Mouse (Mus musculus) midbrain, postnatal 0 days (tissue): ENCODE measurements around the gene 2300009A05Rik. TPM values are rescaled to one million over a fixed set of nuclear protein-coding genes. Genes with fewer than 3 reads are reported as not detected.

Experiments used
- ATAC-seq: fragments of 200-750 bp; cut with Nextera tagmentation; 2 replicates; pipeline ENCODE4 v1.8.0; 2017; ENCODE audit warnings: moderate number of reproducible peaks, mild to moderate bottlenecking, moderate TSS enrichment, moderate library complexity; ENCODE audit not compliant: low FRiP score
- DNase-seq: peaks from one replicate; pipeline ENCODE4 v3.0.0-alpha.2; 2015; ENCODE audit warnings: low spot score
- H3K27ac ChIP-seq: fragments of 300-500 bp; sonication (generic); 2 replicates; pipeline ENCODE4 v1.5.1; 2014; ENCODE audit warnings: low read depth, mild to moderate bottlenecking, low read length, mixed read lengths
- H3K27me3 ChIP-seq: fragments of 300-500 bp; sonication (generic); 2 replicates; pipeline ENCODE4 v1.6.1; 2014; ENCODE audit warnings: low read length, control low read depth, mixed read lengths; ENCODE audit not compliant: insufficient read depth
- H3K36me3 ChIP-seq: fragments of 300-500 bp; sonication (generic); 2 replicates; pipeline ENCODE4 v1.6.1; 2014; ENCODE audit warnings: low read length, control low read depth, mixed read lengths; ENCODE audit not compliant: insufficient read depth
- H3K4me1 ChIP-seq: fragments of 300-500 bp; sonication (generic); 2 replicates; pipeline ENCODE4 v1.6.1; 2014; ENCODE audit warnings: mild to moderate bottlenecking, control low read depth, antibody characterized with exemption, low read length, mixed read lengths; ENCODE audit not compliant: insufficient read depth
- H3K4me2 ChIP-seq: fragments of 300-500 bp; sonication (generic); 2 replicates; pipeline ENCODE4 v1.6.1; 2014; ENCODE audit warnings: low read depth, mild to moderate bottlenecking, low read length, mixed read lengths; ENCODE audit not compliant: poor library complexity, severe bottlenecking
- H3K4me3 ChIP-seq: fragments of 300-500 bp; sonication (generic); 2 replicates; pipeline ENCODE4 v1.5.1; 2014; ENCODE audit warnings: low read depth, mild to moderate bottlenecking, low read length, moderate library complexity
- H3K9ac ChIP-seq: fragments of 300-500 bp; sonication (generic); replicated peaks from 2 replicates; pipeline ENCODE4 v1.6.1; 2014; ENCODE audit warnings: mild to moderate bottlenecking, low read length, moderate library complexity, mixed read lengths; ENCODE audit not compliant: poor library complexity, severe bottlenecking
- H3K9me3 ChIP-seq: fragments of 300-500 bp; sonication (generic); 2 replicates; pipeline ENCODE4 v1.6.1; 2016; ENCODE audit warnings: low read length, control low read depth
- CTCF ChIP-seq: IDR thresholded peaks from 2 replicates; pipeline ENCODE4 v1.5.1; 2016; ENCODE audit warnings: antibody characterized with exemption, mild to moderate bottlenecking
- whole genome bisulfite sequencing: fragments of 180-500 bp; shearing (Covaris S2); extraction: QIAGEN DNeasy Blood & Tissue Kit; methylation state at CpG from one replicate; pipeline ENCODE4 v1.1.7; 2014; 5-methylcytosine and 5-hydroxymethylcytosine counted together
- polyA plus RNA-seq: library from polyadenylated mRNA; unstranded; fragments of >200 nt; fragmentation: Nextera tagmentation; extraction: Ambion mirVana; gene quantifications from 2 replicates; pipeline ENCODE4 v1.2.1, GENCODE M21; 2015
- total RNA-seq: library from RNA; depleted of rRNA; stranded (reverse); fragments of >200 nt; gene quantifications from 2 replicates; pipeline ENCODE4 v1.2.3, GENCODE M21; 2014; rRNA removed

2300009A05Rik gene
- 45.8 and 54.1 TPM in 2 replicates for total RNA-seq
- polyA plus RNA-seq: 82.8 and 98.4 TPM in 2 replicates

DNA sequence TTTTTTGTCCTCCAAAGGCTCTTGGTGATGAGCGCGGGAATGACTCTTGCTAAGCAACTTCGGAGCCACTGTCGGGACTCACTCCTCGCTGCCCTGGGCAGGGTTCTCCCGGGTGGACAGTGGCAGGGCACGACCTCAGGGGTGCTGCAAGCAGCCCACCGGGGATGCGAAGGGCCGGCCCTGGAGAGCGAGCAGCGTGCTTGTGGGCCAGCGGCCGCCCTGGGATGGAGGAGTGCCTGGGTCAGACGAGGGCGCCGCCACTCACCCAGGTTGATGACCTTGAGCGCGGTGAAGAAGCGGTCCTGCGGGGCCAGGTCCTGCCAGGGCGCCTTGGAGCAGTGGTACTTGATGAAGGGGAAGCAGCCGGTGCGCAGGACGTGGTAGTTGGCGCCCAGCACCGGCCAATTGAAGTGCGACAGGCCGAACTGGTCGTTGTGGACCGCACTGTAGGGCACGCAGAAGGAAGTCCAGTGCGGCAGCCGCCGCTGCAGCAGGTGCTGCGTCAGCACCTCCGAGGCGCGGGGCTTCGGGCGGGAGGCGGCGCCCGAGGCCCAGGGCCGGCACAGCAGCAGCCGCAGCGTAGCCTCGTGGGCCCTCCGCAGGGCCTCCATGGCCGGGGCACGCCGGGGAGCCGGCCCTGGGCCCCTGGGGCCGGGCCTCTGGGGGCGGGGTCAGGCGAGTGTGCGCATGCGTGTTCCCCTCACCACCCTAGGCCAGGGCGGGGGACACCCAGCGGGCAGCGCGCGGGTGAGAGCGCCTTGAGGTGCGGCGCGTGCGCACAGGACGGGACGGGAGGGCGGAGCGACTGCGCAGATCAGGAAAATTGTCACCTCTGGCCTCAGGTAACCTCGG, at the start of gene 2300009A05Rik:
TSS of gene 2300009A05Rik (minus strand) at position 636 of the 852 bp plus-strand sequence.
- peak; percentile 11; the same call in 1 of the 2 replicates for TF ChIP-seq CTCF
- peak within 1 kb of the TSS; percentile 94 for H3K4me3 ChIP-seq
- peak; percentile 92 for ATAC-seq
- H3K9me3 ChIP-seq: no peaks in the 10 kb centered on the region
- H3K9ac ChIP-seq: peak within 1 kb of the TSS; percentile 93
- H3K36me3 ChIP-seq: no peaks in the 10 kb centered on the region
- H3K4me2 ChIP-seq: peak within 1 kb of the TSS; percentile 98
- under 1% methylated on average over 73 of the region's 74 CpGs for WGBS
- H3K27me3 ChIP-seq: no peaks in the 10 kb centered on the region
- DNase-seq: peak; percentile 90
- H3K27ac ChIP-seq: peak within 1 kb of the TSS; percentile 78
- H3K4me1 ChIP-seq: no peaks in the 10 kb centered on the region

DNA sequence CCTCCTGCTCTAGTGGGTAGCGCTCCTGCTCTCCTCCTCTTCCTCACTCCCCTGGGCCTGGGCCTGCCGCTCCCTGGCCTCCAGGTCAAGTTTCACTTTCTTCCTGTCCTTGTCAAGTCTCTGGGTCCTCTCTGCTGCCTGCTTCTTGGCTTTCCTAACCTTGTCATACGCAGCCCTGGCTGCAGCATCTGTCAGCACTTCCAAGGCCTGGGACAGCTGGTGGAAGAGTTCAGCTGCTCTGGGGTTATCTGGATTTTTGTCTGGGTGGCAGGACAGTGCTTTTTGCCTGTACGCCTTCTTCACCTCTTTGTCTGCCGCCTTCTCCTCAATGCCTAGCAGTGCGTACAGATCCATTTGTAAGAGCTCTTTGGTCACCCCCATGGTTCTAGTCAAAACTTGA, 44.6 kb upstream of the 2300009A05Rik start:
- no peak for ATAC-seq

GRCm38 (mm10) chr9:63430652-63431051, 31.6 kb upstream of the 2300009A05Rik start:
- TF ChIP-seq CTCF: no peak
- H3K4me2 ChIP-seq: no peak overlapping the region

More for the DNA sequence above, 44.6 kb upstream of the 2300009A05Rik start:
- Histone ChIP-seq H3K4me2 (no peak overlapping the region), H3K4me3 (no peak overlapping the region), H3K9ac (no peak overlapping the region), H3K9me3 (no peaks in the 10 kb centered on the region), H3K27me3 (no peaks in the 10 kb centered on the region), H3K36me3 (no peaks in the 10 kb centered on the region), H3K27ac (no peak overlapping the region), H3K4me1 (no peaks in the 10 kb centered on the region)
- 86% methylated on average over 6 of the region's 6 CpGs for WGBS
- DNase-seq: no peak
- TF ChIP-seq CTCF: no peak

DNA sequence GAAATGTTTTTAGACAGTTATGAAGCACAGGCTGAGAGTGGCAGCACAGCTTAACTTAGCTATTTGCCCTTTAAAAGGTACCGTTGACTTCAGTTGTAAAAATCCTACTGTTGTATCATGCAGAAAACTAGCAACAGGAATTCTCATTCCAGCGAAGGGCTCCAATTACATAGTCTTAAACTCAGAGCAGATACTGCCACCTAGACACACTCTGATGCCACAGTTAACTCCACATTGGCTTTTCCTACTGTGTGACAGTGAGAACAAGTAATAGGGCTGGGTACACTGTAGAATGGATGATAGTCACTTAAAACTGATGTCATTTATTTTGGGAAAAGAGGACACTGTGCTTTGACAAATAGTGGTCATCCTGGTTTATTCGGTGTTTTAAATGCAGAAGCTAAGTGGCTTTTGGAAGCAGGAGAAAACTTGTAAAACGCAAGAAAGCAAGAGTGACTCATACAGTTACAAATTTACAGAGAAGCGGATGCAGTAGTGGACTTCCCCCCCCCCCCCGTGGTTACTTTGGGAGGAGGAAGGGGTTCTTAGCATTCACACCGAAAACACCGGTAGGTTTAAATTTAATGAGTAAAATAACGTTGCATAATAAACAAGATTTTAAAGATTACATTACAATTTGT, 22.2 kb upstream of the 2300009A05Rik start:
- Histone ChIP-seq H3K36me3 (no peaks in the 10 kb centered on the region), H3K4me3 (no peak overlapping the region), H3K27ac (no peak overlapping the region), H3K9me3 (no peaks in the 10 kb centered on the region), H3K9ac (no peak overlapping the region), H3K4me2 (no peak overlapping the region), H3K27me3 (no peaks in the 10 kb centered on the region), H3K4me1 (no peaks in the 10 kb centered on the region)
- no peak for ATAC-seq
- 75% methylated on average over 9 of the region's 9 CpGs for WGBS
- TF ChIP-seq CTCF: peak; percentile 62
- DNase-seq: peak; percentile 50

More at GRCm38 (mm10) chr9:63430652-63431051, 31.6 kb upstream of the 2300009A05Rik start:
- Histone ChIP-seq H3K36me3 (no peaks in the 10 kb centered on the region), H3K27me3 (no peaks in the 10 kb centered on the region), H3K9me3 (no peaks in the 10 kb centered on the region), H3K4me3 (no peak overlapping the region), H3K27ac (no peak overlapping the region), H3K4me1 (no peaks in the 10 kb centered on the region), H3K9ac (no peak overlapping the region)
- ATAC-seq: no peak
- WGBS: 87% methylated on average over 1 of the region's 1 CpGs
- DNase-seq: no peak

DNA sequence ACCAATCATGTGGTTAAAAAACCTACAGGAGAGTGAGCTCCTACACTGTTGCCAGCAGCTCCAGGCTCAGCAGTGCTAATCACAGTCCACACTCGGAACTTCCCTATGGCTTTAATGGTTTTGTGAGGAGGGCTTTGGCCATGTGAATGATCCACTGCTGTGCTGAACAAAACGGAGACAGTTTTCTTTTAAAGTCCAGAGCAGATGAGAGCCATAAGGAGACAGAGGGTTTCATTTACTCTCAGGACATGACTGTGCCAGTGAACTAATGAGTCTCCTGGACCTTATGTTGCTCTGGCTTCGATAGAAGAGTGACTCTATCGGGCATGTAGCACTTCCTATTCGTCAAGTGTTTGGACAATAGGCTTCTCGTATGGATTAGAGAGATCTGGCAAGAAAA, 21.4 kb upstream of the 2300009A05Rik start:
- no peak for TF ChIP-seq CTCF
- ATAC-seq (no peak), DNase-seq (peak; percentile 57)
- H3K9me3 ChIP-seq: no peaks in the 10 kb centered on the region
- H3K4me2 ChIP-seq: no peak overlapping the region
- no peak overlapping the region for H3K9ac ChIP-seq
- no peak overlapping the region for H3K27ac ChIP-seq
- no peaks in the 10 kb centered on the region for H3K27me3 ChIP-seq
- 21% methylated on average over 6 of the region's 6 CpGs for WGBS
- no peaks in the 10 kb centered on the region for H3K36me3 ChIP-seq
- no peak overlapping the region for H3K4me3 ChIP-seq
- H3K4me1 ChIP-seq: no peaks in the 10 kb centered on the region

- WGBS: 90% methylated on average over 1 of the region's 1 CpGs
- ATAC-seq (no peak), DNase-seq (no peak)
- Histone ChIP-seq H3K4me2 (no peak overlapping the region), H3K9ac (no peak overlapping the region), H3K4me1 (no peaks in the 10 kb centered on the region), H3K4me3 (no peak overlapping the region), H3K27ac (no peak overlapping the region), H3K9me3 (no peaks in the 10 kb centered on the region), H3K36me3 (no peaks in the 10 kb centered on the region), H3K27me3 (no peaks in the 10 kb centered on the region)
- TF ChIP-seq CTCF: no peak
These were observed 1.1 kb upstream of the 2300009A05Rik start for GRCm38 (mm10) chr9:63400176-63400575.
